Mouse (Mus musculus) liver, embryonic 12.5 days (tissue): Measurements from ENCODE around the gene Stra6. TPM values are rescaled to one million over a fixed set of nuclear protein-coding genes. Genes with fewer than 3 reads are reported as not detected.

ENCODE experiments used
- ATAC-seq: fragments of 200-750 bp; cut with Nextera tagmentation; 2 replicates; pipeline ENCODE4 v1.8.0; 2017; ENCODE audit warnings: moderate number of reproducible peaks, mild to moderate bottlenecking, moderate library complexity
- H3K27ac ChIP-seq: fragments of 300-500 bp; sonication (generic); 2 replicates; pipeline ENCODE4 v1.5.1; 2016; ENCODE audit warnings: mild to moderate bottlenecking
- H3K27me3 ChIP-seq: fragments of 300-500 bp; sonication (generic); replicated peaks from 2 replicates; pipeline ENCODE4 v1.6.1; 2016; ENCODE audit warnings: mild to moderate bottlenecking, moderate library complexity
- H3K36me3 ChIP-seq: fragments of 300-500 bp; sonication (generic); 2 replicates; pipeline ENCODE4 v1.6.1; 2016; ENCODE audit warnings: mild to moderate bottlenecking, moderate library complexity
- H3K4me1 ChIP-seq: fragments of 300-500 bp; sonication (generic); 2 replicates; pipeline ENCODE4 v1.6.1; 2016
- H3K4me2 ChIP-seq: fragments of 300-500 bp; sonication (generic); 2 replicates; pipeline ENCODE4 v1.6.1; 2016; ENCODE audit warnings: mild to moderate bottlenecking, moderate library complexity
- H3K4me3 ChIP-seq: fragments of 300-500 bp; sonication (generic); 2 replicates; pipeline ENCODE4 v1.5.1; 2016; ENCODE audit warnings: mild to moderate bottlenecking, moderate library complexity
- H3K9ac ChIP-seq: fragments of 300-500 bp; sonication (generic); 2 replicates; pipeline ENCODE4 v1.6.1; 2016; ENCODE audit warnings: mild to moderate bottlenecking, moderate library complexity
- H3K9me3 ChIP-seq: fragments of 300-500 bp; sonication (generic); replicated peaks from 2 replicates; pipeline ENCODE4 v1.6.1; 2016; ENCODE audit warnings: mild to moderate bottlenecking, moderate library complexity
- WGBS: fragments of 180-500 bp; shearing (Covaris S2); methylation state at CpG from one replicate; pipeline ENCODE4 v1.1.7; 2016; ENCODE audit not compliant: insufficient replicate concordance; 5-methylcytosine and 5-hydroxymethylcytosine counted together
- polyA plus RNA-seq: library from polyadenylated mRNA; unstranded; fragments of >200 nt; fragmentation: Nextera tagmentation; extraction: Ambion mirVana; gene quantifications from 2 replicates; pipeline ENCODE4 v1.2.1, GENCODE M21; 2016

Stra6 gene
- polyA plus RNA-seq, 1 experiment from 2014 or later: 0.60 TPM

DNA sequence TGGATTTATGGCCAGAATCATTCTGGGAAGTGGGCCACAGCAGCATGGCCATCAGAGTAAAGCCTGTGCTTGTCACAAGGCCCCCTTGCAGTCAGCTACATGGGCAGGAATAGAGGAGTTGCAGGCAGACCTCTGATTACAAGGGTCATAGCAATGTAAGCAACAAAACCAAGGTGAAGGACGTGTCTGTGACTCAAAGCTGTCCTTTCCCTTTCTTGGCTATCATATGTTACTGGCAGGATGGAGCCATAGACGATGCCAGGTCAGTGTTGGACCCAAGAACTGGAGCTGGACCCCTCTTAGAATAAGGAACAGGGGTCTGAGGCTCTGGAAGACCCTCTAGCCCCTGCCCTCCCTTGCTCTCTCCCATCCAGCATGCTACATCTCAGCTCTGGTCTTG, 85.2 kb downstream of the Stra6 start:
- Histone ChIP-seq H3K9me3 (no peaks in the 10 kb centered on the region), H3K36me3 (no peaks in the 10 kb centered on the region), H3K4me1 (no peaks in the 10 kb centered on the region), H3K27ac (no peak overlapping the region), H3K4me2 (no peak overlapping the region), H3K9ac (no peak overlapping the region), H3K4me3 (no peak overlapping the region), H3K27me3 (peaks cover 8% of the 10 kb centered on the region)
- no peak for ATAC-seq
- WGBS: 31% methylated on average over 2 of the region's 2 CpGs

- H3K4me3 ChIP-seq: no peak overlapping the region
- WGBS: 49% methylated on average over 4 of the region's 4 CpGs
- H3K36me3 ChIP-seq: no peaks in the 10 kb centered on the region
These were observed 87.3 kb downstream of the Stra6 start for GRCm38 (mm10) chr9:58150733-58151361.

GRCm38 (mm10) chr9:58153095-58153494, 89.5 kb downstream of the Stra6 start:
- H3K27ac ChIP-seq: no peak overlapping the region
- WGBS: 67% methylated on average over 3 of the region's 3 CpGs
- H3K9ac ChIP-seq: no peak overlapping the region
- no peaks in the 10 kb centered on the region for H3K36me3 ChIP-seq
- H3K9me3 ChIP-seq: no peaks in the 10 kb centered on the region
- no peak overlapping the region for H3K4me3 ChIP-seq
- no peak overlapping the region for H3K4me2 ChIP-seq
- peaks cover 8% of the 10 kb centered on the region for H3K27me3 ChIP-seq
- ATAC-seq: no peak
- 0 out of 2 replicates have a peak, but pooled peaks cover 8% of the 10 kb centered on the region for H3K4me1 ChIP-seq

More at GRCm38 (mm10) chr9:58150733-58151361, 87.3 kb downstream of the Stra6 start:
- Histone ChIP-seq H3K27ac (no peak overlapping the region), H3K9ac (no peak overlapping the region), H3K4me2 (no peak overlapping the region), H3K4me1 (no peaks in the 10 kb centered on the region), H3K9me3 (no peaks in the 10 kb centered on the region), H3K27me3 (peaks cover 8% of the 10 kb centered on the region)
- no peak for ATAC-seq

- ATAC-seq: no peak
- H3K4me1 ChIP-seq: peaks cover 11% of the 10 kb centered on the region; the same call in 1 of the 2 replicates
- 50% methylated on average over 3 of the region's 3 CpGs for WGBS
These were observed 91.8 kb downstream of the Stra6 start for GRCm38 (mm10) chr9:58155366-58155765.

GRCm38 (mm10) chr9:58156819-58157560, 93.4 kb downstream of the Stra6 start:
- WGBS: 74% methylated on average over 22 of the region's 22 CpGs

More at GRCm38 (mm10) chr9:58155366-58155765, 91.8 kb downstream of the Stra6 start:
- Histone ChIP-seq H3K27me3 (no peaks in the 10 kb centered on the region; the same call in 1 of the 2 replicates), H3K4me2 (no peak overlapping the region), H3K9me3 (no peaks in the 10 kb centered on the region), H3K36me3 (no peaks in the 10 kb centered on the region), H3K9ac (no peak overlapping the region), H3K4me3 (no peak overlapping the region), H3K27ac (no peak overlapping the region)

GRCm38 (mm10) chr9:58157838-58158237, 94.2 kb downstream of the Stra6 start:
- 69% methylated on average over 13 of the region's 13 CpGs for WGBS
- Histone ChIP-seq H3K27ac (peak overlapping the region; percentile 66; the same call in 1 of the 2 replicates), H3K27me3 (no peaks in the 10 kb centered on the region; the same call in 1 of the 2 replicates), H3K4me2 (no peak overlapping the region; the same call in 1 of the 2 replicates), H3K4me1 (peaks cover 11% of the 10 kb centered on the region; the same call in 1 of the 2 replicates), H3K9ac (no peak overlapping the region), H3K9me3 (no peaks in the 10 kb centered on the region), H3K4me3 (no peak overlapping the region), H3K36me3 (no peaks in the 10 kb centered on the region)
- no peak for ATAC-seq

More at GRCm38 (mm10) chr9:58156819-58157560, 93.4 kb downstream of the Stra6 start:
- H3K9ac ChIP-seq: no peak overlapping the region
- H3K4me1 ChIP-seq: peaks cover 11% of the 10 kb centered on the region; the same call in 1 of the 2 replicates
- no peak overlapping the region for H3K4me2 ChIP-seq
- no peak for ATAC-seq
- H3K36me3 ChIP-seq: no peaks in the 10 kb centered on the region
- no peak overlapping the region for H3K27ac ChIP-seq
- H3K9me3 ChIP-seq: no peaks in the 10 kb centered on the region
- no peaks in the 10 kb centered on the region; the same call in 1 of the 2 replicates for H3K27me3 ChIP-seq
- H3K4me3 ChIP-seq: no peak overlapping the region

- H3K9me3 ChIP-seq: no peaks in the 10 kb centered on the region
- H3K4me3 ChIP-seq: no peak overlapping the region
- ATAC-seq: no peak
- H3K27me3 ChIP-seq: no peaks in the 10 kb centered on the region; the same call in 1 of the 2 replicates
- no peak overlapping the region for H3K9ac ChIP-seq
- H3K27ac ChIP-seq: peak overlapping the region; percentile 66
- H3K4me1 ChIP-seq: peaks cover 11% of the 10 kb centered on the region; the same call in 1 of the 2 replicates
- 47% methylated on average over 7 of the region's 7 CpGs for WGBS
- H3K36me3 ChIP-seq: no peaks in the 10 kb centered on the region
- H3K4me2 ChIP-seq: no peak overlapping the region
These were observed 95.1 kb downstream of the Stra6 start for GRCm38 (mm10) chr9:58158541-58159311.

GRCm38 (mm10) chr9:58159855-58160254, 96.3 kb downstream of the Stra6 start:
- no peak for ATAC-seq

GRCm38 (mm10) chr9:58160315-58160714, 96.7 kb downstream of the Stra6 start:
- Histone ChIP-seq H3K27me3 (no peaks in the 10 kb centered on the region; the same call in 1 of the 2 replicates), H3K4me2 (no peak overlapping the region), H3K27ac (no peak overlapping the region), H3K4me3 (no peak overlapping the region), H3K36me3 (no peaks in the 10 kb centered on the region), H3K4me1 (peaks cover 11% of the 10 kb centered on the region; the same call in 1 of the 2 replicates), H3K9ac (no peak overlapping the region), H3K9me3 (no peaks in the 10 kb centered on the region)
- no peak for ATAC-seq
- 24% methylated on average over 5 of the region's 5 CpGs for WGBS

More at GRCm38 (mm10) chr9:58159855-58160254, 96.3 kb downstream of the Stra6 start:
- Histone ChIP-seq H3K4me3 (no peak overlapping the region), H3K9ac (no peak overlapping the region), H3K27me3 (no peaks in the 10 kb centered on the region; the same call in 1 of the 2 replicates), H3K27ac (no peak overlapping the region), H3K36me3 (no peaks in the 10 kb centered on the region), H3K9me3 (no peaks in the 10 kb centered on the region), H3K4me2 (no peak overlapping the region), H3K4me1 (peaks cover 11% of the 10 kb centered on the region; the same call in 1 of the 2 replicates)
- WGBS: 44% methylated on average over 4 of the region's 4 CpGs

GRCm38 (mm10) chr9:58162173-58162572, 98.6 kb downstream of the Stra6 start:
- peaks cover 3% of the 10 kb centered on the region; the same call in 1 of the 2 replicates for H3K4me1 ChIP-seq
- no peaks in the 10 kb centered on the region for H3K9me3 ChIP-seq
- H3K27ac ChIP-seq: no peak overlapping the region
- no peaks in the 10 kb centered on the region for H3K36me3 ChIP-seq
- 47% methylated on average over 3 of the region's 3 CpGs for WGBS
- no peak overlapping the region for H3K4me2 ChIP-seq
- H3K9ac ChIP-seq: no peak overlapping the region
- no peaks in the 10 kb centered on the region; the same call in 1 of the 2 replicates for H3K27me3 ChIP-seq
- no peak for ATAC-seq
- no peak overlapping the region for H3K4me3 ChIP-seq

GRCm38 (mm10) chr9:58163146-58163545, 99.6 kb downstream of the Stra6 start:
- Histone ChIP-seq H3K27ac (no peak overlapping the region), H3K9ac (no peak overlapping the region), H3K36me3 (no peaks in the 10 kb centered on the region), H3K4me1 (peaks cover 3% of the 10 kb centered on the region; the same call in 1 of the 2 replicates), H3K27me3 (peaks cover under 1% of the 10 kb centered on the region; the same call in 1 of the 2 replicates), H3K4me3 (no peak overlapping the region), H3K9me3 (no peaks in the 10 kb centered on the region), H3K4me2 (no peak overlapping the region)
- no peak for ATAC-seq
- 59% methylated on average over 5 of the region's 5 CpGs for WGBS
